Mouse (Mus musculus): ENCODE data around the gene Colca2. TPM values are rescaled to one million over a fixed set of nuclear protein-coding genes. Genes with fewer than 3 reads are reported as not detected.

Colca2 gene
- total RNA-seq (2023) = not detected

GRCm38 (mm10) chr9:51278500-51279381 is at the start of gene Colca2:
TSS of gene Colca2 (minus strand) at chr9:51278569.

Other genes starting within 250 kb of the Colca2 start
- not detected for gene Btg4, start 217.7 kb downstream of the Colca2 start, total RNA-seq (2023)
- gene Layn, start 201.5 kb downstream of the Colca2 start, total RNA-seq (2023) = not detected
- gene 4833427G06Rik, start 176.5 kb downstream of the Colca2 start, total RNA-seq (2023) = not detected
- not detected for gene Gm32742, start 113.1 kb downstream of the Colca2 start, total RNA-seq (2023)
- gene Pou2af1, start 64.9 kb downstream of the Colca2 start, total RNA-seq (2023) = 10 to 100 TPM; 11.4 to 12.1 TPM
- gene 1810046K07Rik, start 50.3 kb upstream of the Colca2 start, total RNA-seq (2023) = not detected